Mouse (Mus musculus): ENCODE results near the gene Nbeal2. TPM values are rescaled to one million over a fixed set of nuclear protein-coding genes. Genes with fewer than 3 reads are reported as not detected.

Nbeal2 gene
- total RNA-seq, 2 experiments from 2014 or later, result 9.3 to 14.4 TPM

- intact Hi-C loops (cut with DNase I), result no loop called here
- DNase-seq (ENCODE audit: low spot score in 2 of 2), result peak in 1 of 2 experiments; percentile 51
Measured at GRCm38 (mm10) chr9:110680736-110681507, 27.0 kb upstream of the Nbeal2 start.

- intact Hi-C loops (cut with DNase I), result no loop called here
- DNase-seq (ENCODE audit: low spot score in 2 of 2), result no peak
Measured at GRCm38 (mm10) chr9:110678886-110679285, 24.9 kb upstream of the Nbeal2 start.

GRCm38 (mm10) chr9:110676492-110676911 is 22.5 kb upstream of the Nbeal2 start:
- intact Hi-C loops (cut with DNase I), result no loop called here
- peak in 1 of 2 experiments; percentile 47 for DNase-seq (ENCODE audit: low spot score in 2 of 2)

GRCm38 (mm10) chr9:110673107-110673752 is 19.3 kb upstream of the Nbeal2 start:
- DNase-seq (ENCODE audit: low spot score in 2 of 2), result no peak
- intact Hi-C loops (cut with DNase I), result loop anchor here (1.0 kb wide), 1 partner anchor 36 kb away; no protein-coding TSS in a partner anchor

GRCm38 (mm10) chr9:110672462-110673106 is 18.6 kb upstream of the Nbeal2 start:
- DNase-seq (ENCODE audit: low spot score in 2 of 2), result no peak
- intact Hi-C loops (cut with DNase I), result loop anchor here (1.0 kb wide), 1 partner anchor 37 kb away; no protein-coding TSS in a partner anchor

GRCm38 (mm10) chr9:110669785-110670184 is 15.8 kb upstream of the Nbeal2 start:
- DNase-seq (ENCODE audit: low spot score in 2 of 2), result no peak
- intact Hi-C loops (cut with DNase I), result no loop called here

GRCm38 (mm10) chr9:110668601-110669293 is 14.8 kb upstream of the Nbeal2 start:
- intact Hi-C loops (cut with DNase I), result no loop called here
- no peak for DNase-seq (ENCODE audit: low spot score in 2 of 2)

GRCm38 (mm10) chr9:110667219-110667836 is 13.4 kb upstream of the Nbeal2 start:
- intact Hi-C loops (cut with DNase I), result no loop called here
- no peak for DNase-seq (ENCODE audit: low spot score in 2 of 2)

- DNase-seq (ENCODE audit: low spot score in 2 of 2), result no peak
- intact Hi-C loops (cut with DNase I), result no loop called here
Measured at GRCm38 (mm10) chr9:110666374-110666773, 12.4 kb upstream of the Nbeal2 start.

GRCm38 (mm10) chr9:110665912-110666311 is 12.0 kb upstream of the Nbeal2 start:
- no peak for DNase-seq (ENCODE audit: low spot score in 2 of 2)
- intact Hi-C loops (cut with DNase I), result no loop called here

GRCm38 (mm10) chr9:110662844-110663243 is 8.9 kb upstream of the Nbeal2 start:
- intact Hi-C loops (cut with DNase I), result no loop called here
- DNase-seq (ENCODE audit: low spot score in 2 of 2), result no peak

GRCm38 (mm10) chr9:110660856-110661612 is 7.1 kb upstream of the Nbeal2 start:
- no peak for DNase-seq (ENCODE audit: low spot score in 2 of 2)
- intact Hi-C loops (cut with DNase I), result no loop called here

- DNase-seq (ENCODE audit: low spot score in 2 of 2), result no peak
- intact Hi-C loops (cut with DNase I), result no loop called here
Measured at GRCm38 (mm10) chr9:110660208-110660607, 6.2 kb upstream of the Nbeal2 start.

GRCm38 (mm10) chr9:110659521-110659920 is 5.6 kb upstream of the Nbeal2 start:
- DNase-seq (ENCODE audit: low spot score in 2 of 2), result no peak
- intact Hi-C loops (cut with DNase I), result no loop called here

- no peak for DNase-seq (ENCODE audit: low spot score in 2 of 2)
- intact Hi-C loops (cut with DNase I), result no loop called here
Measured at GRCm38 (mm10) chr9:110657474-110658078, 3.6 kb upstream of the Nbeal2 start.

- intact Hi-C loops (cut with DNase I), result no loop called here
- peak; percentile 96 to 98 for DNase-seq (ENCODE audit: low spot score in 2 of 2)
Measured at GRCm38 (mm10) chr9:110656249-110657221, 2.6 kb upstream of the Nbeal2 start, which contains the start of gene Ccdc12. Gene Ccdc12, plus strand, starts transcription at chr9:110656503.

- intact Hi-C loops (cut with DNase I), result no loop called here
- DNase-seq (ENCODE audit: low spot score in 2 of 2), result no peak
Measured at GRCm38 (mm10) chr9:110655651-110656007, 1.7 kb upstream of the Nbeal2 start.

Measured in left cerebral cortex, postnatal 25 days (tissue).